Mouse (Mus musculus) lung, postnatal 0 days (tissue): ENCODE data around the gene Efna5.

ENCODE experiments used
- CTCF ChIP-seq: IDR thresholded peaks from 2 replicates; pipeline ENCODE4 v1.5.1; 2016; ENCODE audit warnings: antibody characterized with exemption, mild to moderate bottlenecking
- EP300 ChIP-seq: IDR thresholded peaks from 2 replicates; pipeline ENCODE4 v1.6.1; 2016; ENCODE audit warnings: antibody characterized with exemption, mild to moderate bottlenecking, control low read depth

DNA sequence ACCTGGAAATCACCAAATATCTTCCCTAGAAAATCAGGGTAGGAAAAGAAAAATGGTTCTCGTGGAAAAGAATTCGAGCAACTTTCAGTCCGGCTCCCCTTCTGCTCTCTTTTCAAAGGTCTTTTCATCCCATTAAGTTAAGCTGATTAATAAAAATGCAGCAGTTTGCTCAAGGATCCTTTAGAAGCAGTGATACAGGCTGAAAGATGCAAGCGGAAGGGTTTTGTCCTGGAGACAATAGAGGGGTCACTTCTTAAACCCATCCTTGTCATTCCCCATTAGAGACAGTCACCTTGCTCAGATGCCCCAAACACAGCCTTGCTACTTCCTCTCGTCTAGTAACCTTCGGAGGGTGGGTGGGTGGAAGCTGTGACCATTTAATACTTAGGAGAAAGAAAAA lies 27.4 kb downstream of the Efna5 start:
- TF ChIP-seq CTCF (no peak), EP300 (no peak)
